Mouse (Mus musculus): ENCODE measurements at regions not wholly inside any gene's neighbourhood (a gene's known extent, or its start where the extent isn't known, plus 50 kb on each side); places are given as distances from the start of the nearest gene placed in this dataset.

DNA sequence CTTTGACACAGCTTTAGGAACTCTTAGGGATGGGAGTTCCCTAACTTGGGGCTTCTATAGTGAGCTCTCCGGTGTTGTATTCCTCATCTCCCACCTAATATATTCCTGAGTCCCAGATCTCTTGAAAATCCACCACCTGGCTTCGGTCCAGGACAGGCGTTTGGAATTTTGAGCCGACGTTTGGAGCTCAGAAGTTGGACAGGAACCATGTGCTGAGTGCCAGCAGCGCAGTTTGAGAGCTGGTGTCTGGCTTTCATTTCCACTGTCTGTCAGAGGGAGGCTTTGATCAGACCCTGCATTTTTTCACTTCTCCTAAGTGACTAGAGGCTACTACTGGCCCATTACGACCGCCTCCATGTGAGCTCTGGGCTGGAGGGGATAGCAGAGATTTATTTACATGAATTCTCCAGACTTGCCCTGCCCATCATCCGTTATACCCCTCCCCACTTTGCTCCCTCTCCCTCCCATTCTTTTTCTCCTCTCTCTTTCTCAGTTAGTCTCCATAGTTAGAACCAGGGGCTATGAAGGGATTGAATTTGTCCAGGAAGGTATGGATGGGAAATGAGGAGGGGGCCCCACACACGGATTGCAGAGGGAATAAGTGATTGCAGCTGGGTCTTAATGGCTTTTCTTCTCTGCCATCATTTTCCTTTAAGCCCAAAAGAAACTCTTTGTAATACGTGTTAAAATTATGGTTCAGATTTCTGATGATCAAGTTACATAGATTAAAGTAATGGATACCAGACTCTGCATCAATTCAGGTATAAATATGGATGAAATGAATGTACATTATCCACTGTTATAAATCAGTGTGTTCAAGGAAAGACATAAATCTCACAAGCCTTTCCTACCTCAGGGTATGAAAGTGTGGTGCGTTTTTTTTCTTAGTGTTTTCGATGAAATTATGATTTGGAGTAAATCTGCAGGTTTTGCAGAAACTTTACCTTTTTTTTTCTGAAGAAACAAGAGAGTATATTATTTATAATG lies 474.5 kb upstream of the Zfp462 start:
- TF ChIP-seq CTCF (IDR thresholded peaks at IDR 0.05; ENCODE audit: low read depth) (no peak), EP300 (optimal IDR thresholded peaks at IDR 0.05) (no peak)
